Mouse (Mus musculus) heart, postnatal 0 days (tissue): ENCODE measurements around the gene Chrne.

Experiments used
- CTCF ChIP-seq: IDR thresholded peaks from 2 replicates; pipeline ENCODE4 v1.5.1; 2016; ENCODE audit warnings: antibody characterized with exemption, control low read depth, low read depth
- EP300 ChIP-seq: IDR thresholded peaks from 2 replicates; pipeline ENCODE4 v1.6.1; 2016; ENCODE audit warnings: antibody characterized with exemption, low read depth

- TF ChIP-seq CTCF (no peak), EP300 (no peak)
Measured at GRCm38 (mm10) chr11:70586954-70587353, 32.1 kb downstream of the Chrne start.
